Mouse (Mus musculus) testis, postnatal 10 days (tissue): Measurements from ENCODE around the gene Mansc1.

ENCODE experiments used
- DNase-seq: peaks from one replicate; pipeline ENCODE4 v3.0.0; 2021; ENCODE audit warnings: low spot score

The Mansc1 gene

DNA sequence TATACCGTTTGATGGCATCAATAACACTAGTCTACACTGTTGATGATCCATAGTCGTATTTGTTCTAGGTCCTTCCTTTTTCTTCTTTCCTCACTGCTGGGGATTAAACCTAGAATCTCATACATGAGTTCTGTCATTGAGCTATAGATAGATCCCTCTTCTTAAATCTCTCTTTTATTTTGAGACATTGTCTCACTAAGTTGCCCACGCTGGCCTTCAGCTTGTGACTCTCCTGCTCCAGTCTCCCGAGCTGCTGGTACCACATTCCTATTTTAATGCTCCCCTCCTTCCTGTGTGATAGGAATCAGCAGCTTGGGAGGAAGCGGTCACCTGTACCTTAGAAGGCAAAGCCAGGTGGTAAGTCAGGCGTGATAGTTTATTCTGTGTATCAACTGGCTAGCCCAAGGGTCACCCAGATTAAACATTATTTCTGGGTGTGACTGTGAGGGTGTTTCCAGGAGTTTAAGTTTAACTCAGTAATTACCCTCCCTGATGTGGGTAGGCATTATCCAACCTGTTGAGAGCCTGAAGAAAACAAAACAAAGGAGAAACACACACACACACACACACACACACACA lies 34.5 kb downstream of the Mansc1 start:
- no peak for DNase-seq

- DNase-seq: no peak
Observed at GRCm38 (mm10) chr6:134594569-134595442, 37.5 kb downstream of the Mansc1 start.

GRCm38 (mm10) chr6:134591614-134592013 lies 40.7 kb downstream of the Mansc1 start:
- DNase-seq: no peak

GRCm38 (mm10) chr6:134586241-134586640 lies 46.0 kb downstream of the Mansc1 start:
- no peak for DNase-seq

DNA sequence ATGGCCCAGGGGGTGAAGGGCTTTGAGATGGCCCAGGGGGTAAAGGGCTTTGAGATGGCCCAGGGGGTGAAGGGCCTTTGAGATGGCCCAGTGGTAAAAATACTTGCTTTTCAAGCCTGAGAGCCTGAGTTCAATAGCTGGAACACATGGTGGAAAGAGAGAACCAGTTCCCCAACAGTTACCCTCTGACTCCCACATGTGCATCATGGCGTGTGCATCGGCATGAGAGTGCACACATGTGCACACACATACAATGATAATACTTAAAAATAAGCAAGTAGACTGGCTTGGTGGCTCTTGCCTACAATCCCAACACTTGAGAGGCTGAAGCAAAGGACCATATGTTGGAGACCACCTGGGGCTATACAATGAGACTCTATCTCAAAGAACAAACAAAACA lies 47.7 kb downstream of the Mansc1 start:
- DNase-seq: no peak

DNA sequence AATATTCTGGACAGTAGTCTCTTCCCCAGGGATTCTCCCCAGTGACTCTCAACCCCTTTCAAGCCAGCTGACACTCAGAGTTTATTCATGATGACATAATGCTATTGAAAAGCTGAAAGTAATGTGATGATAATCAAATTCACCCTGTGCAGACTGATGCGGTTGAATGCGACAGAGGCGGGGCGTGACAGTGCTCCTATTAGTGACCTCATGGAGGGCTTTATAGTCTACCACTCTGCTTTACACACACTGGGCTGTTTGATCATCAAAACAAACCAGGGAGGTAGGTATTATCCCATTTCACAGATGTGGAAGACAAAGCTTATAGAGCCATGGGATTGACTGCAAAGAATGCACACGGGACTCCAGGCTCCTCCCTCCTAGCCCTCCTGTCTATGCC lies 50.2 kb downstream of the Mansc1 start:
- DNase-seq: no peak

GRCm38 (mm10) chr6:134579506-134579905 lies 52.8 kb downstream of the Mansc1 start:
- no peak for DNase-seq

- DNase-seq: no peak
Observed at GRCm38 (mm10) chr6:134578039-134578438, 54.2 kb downstream of the Mansc1 start.

DNA sequence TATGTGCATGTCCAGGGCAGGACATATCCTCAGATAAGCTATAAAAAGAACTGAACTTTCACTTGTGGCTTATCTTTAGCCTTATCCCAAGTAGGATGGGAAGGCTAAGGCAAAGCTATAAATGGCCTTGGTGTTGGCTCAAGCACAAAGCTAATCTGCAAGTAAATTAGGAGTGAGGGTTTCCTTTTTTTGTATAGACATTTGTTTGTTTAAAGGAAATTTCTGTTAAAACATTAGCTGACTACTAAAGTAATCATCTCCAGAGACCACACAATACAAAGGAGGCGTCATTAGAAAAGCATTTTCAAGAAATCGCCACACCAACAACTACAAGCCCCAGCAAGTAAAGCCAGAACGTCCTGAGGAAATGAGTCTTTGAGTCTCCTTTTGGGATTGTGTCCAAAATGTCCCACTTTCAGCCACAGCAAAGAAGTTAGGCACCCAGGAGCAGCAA lies 57.0 kb downstream of the Mansc1 start:
- DNase-seq: no peak

- no peak for DNase-seq
Observed at GRCm38 (mm10) chr6:134567986-134568556, 64.2 kb downstream of the Mansc1 start.

DNA sequence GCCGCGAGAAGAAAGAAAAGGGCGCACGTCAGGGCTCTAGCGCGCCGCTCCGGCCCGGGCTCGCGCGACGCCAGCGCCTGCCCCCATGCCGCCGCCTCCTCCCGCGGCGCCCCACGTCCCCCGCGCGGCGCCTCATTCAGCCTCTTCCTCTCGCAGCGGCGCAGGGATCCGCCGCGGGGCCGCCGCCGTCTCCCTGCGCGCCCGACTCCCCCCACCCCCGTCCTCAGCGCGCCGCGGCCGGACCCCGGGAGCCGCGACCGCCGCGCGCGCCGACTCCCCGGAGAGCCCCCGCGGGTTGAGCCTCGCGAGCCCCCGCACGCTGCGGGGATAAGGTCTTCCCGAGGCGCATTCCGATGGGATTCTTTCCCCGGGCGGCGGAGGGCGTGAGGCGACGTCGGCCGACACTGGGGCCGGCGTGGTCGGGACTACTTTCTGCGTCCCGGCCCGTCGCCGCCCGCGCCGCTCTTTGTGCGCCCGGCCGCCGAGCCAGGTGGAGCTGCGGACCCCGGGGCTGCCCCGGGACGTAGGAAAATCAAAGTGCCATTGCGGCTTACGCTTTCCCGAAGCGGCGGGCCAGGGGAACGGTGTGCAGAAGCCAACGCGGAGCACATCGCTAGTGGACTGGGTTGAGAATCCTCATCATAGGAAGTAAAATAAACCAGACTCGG lies 65.3 kb downstream of the Mansc1 start, which contains the start of gene Lrp6:
Gene Lrp6, minus strand, starts transcription at position 148 of the 668 bp plus-strand sequence.
- peak; percentile 90 for DNase-seq

GRCm38 (mm10) chr6:134566248-134566817 lies 66.0 kb downstream of the Mansc1 start:
- DNase-seq: no peak

DNA sequence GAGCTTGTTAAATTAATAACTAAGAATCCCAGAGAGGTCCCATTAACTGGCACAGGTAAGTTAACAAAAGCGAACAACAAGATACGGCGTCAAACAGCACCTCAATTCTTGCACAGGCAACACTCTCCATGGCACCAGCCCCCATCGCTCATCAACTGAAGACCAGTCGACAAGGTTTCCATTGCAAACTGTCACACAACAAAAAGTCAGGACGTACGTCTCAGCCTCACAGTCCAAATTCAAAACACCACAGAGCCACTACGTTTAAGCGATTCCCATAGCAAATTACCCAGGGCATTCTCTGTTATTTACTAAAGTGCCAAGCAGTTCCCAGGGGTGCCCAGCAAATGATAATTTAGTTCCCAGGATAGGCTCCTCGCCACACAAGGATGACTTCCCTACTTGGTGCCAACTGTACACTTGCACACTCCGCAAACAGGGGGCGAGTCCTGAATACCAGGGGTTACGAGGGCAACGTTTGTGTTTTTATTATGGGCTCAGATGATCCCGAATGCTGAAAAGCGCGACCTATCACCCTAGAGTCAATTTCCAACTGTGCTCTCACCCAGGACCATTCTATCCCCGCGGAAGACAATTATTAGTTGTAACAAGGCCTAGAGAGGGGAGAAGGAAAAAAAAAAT lies 66.6 kb downstream of the Mansc1 start:
- DNase-seq: no peak

GRCm38 (mm10) chr6:134564539-134564938 lies 67.7 kb downstream of the Mansc1 start:
- no peak for DNase-seq

DNA sequence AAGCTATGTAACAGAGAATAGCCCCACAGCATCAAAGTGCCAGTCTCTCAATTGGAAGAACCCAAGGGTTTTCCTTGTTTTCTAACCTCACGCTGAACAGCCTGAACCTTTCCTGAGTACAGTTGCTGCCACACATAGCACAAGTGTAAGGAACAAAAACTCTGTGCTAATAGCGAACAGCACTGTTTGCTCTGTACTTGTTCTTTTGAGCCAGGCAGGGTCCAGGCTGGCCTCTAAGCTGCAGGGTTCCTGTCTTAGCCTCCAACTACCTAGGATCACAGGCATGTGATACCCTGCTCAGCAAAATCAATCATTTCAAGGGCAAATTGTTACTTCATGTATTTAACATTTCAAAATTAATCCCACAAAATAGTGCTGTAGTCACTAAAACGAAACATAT lies 72.7 kb downstream of the Mansc1 start:
- DNase-seq: no peak
